Mouse (Mus musculus): ENCODE results near the gene Bcorl1. TPM values are rescaled to one million over a fixed set of nuclear protein-coding genes. Genes with fewer than 3 reads are reported as not detected.

The Bcorl1 gene
- 4.4 and 6.8 TPM in 2 replicates for polyA plus RNA-seq (2012; rRNA removed)

GRCm38 (mm10) chrX:48341141-48341540 is at the start of gene Bcorl1:
TSS of gene Bcorl1 (plus strand) at chrX:48341358.
- no peaks in the 10 kb centered on the region for H3K27me3 ChIP-seq (ENCODE audit: control insufficient read depth, insufficient read depth, low read length)
- 0 out of 2 replicates have a peak, but pooled peaks cover 5% of the 10 kb centered on the region for H3K4me1 ChIP-seq (ENCODE audit: control insufficient read depth, insufficient read depth, insufficient read length, low read length)
- peak within 1 kb of the TSS; percentile 77 for H3K4me3 ChIP-seq (ENCODE audit: low read depth, low read length)
- H3K36me3 ChIP-seq (ENCODE audit: control insufficient read depth, insufficient read depth, low read length) = no peaks in the 10 kb centered on the region
- TF ChIP-seq POLR2A (IDR thresholded peaks at IDR 0.05; ENCODE audit: low read depth, low read length) (no peak), CTCF (IDR thresholded peaks at IDR 0.05; ENCODE audit: extremely low read depth, insufficient read length, insufficient replicate concordance, low read depth, low read length) (no peak)
- peak within 1 kb of the TSS; percentile 15; the same call in 1 of the 2 replicates for H3K27ac ChIP-seq (ENCODE audit: insufficient read depth, low read depth, low read length)
- WGBS = 13% methylated on average over 17 of the region's 33 CpGs

- TF ChIP-seq POLR2A (IDR thresholded peaks at IDR 0.05; ENCODE audit: low read depth, low read length) (no peak), CTCF (IDR thresholded peaks at IDR 0.05; ENCODE audit: extremely low read depth, insufficient read length, insufficient replicate concordance, low read depth, low read length) (no peak)
- Histone ChIP-seq H3K27ac (ENCODE audit: insufficient read depth, low read depth, low read length) (no peak overlapping the region), H3K27me3 (ENCODE audit: control insufficient read depth, insufficient read depth, low read length) (no peaks in the 10 kb centered on the region), H3K4me3 (ENCODE audit: low read depth, low read length) (no peak overlapping the region), H3K4me1 (ENCODE audit: control insufficient read depth, insufficient read depth, insufficient read length, low read length) (peaks cover 3% of the 10 kb centered on the region; the same call in 1 of the 2 replicates), H3K36me3 (ENCODE audit: control insufficient read depth, insufficient read depth, low read length) (no peaks in the 10 kb centered on the region)
- WGBS = 24% methylated on average over 3 of the region's 3 CpGs
Observed at GRCm38 (mm10) chrX:48291413-48291812, 49.7 kb upstream of the Bcorl1 start.

- Histone ChIP-seq H3K27me3 (ENCODE audit: control insufficient read depth, insufficient read depth, low read length) (no peaks in the 10 kb centered on the region), H3K4me3 (ENCODE audit: low read depth, low read length) (no peak overlapping the region), H3K36me3 (ENCODE audit: control insufficient read depth, insufficient read depth, low read length) (no peaks in the 10 kb centered on the region), H3K4me1 (ENCODE audit: control insufficient read depth, insufficient read depth, insufficient read length, low read length) (no peaks in the 10 kb centered on the region), H3K27ac (ENCODE audit: insufficient read depth, low read depth, low read length) (no peak overlapping the region)
- WGBS = 82% methylated on average over 4 of the region's 4 CpGs
- TF ChIP-seq POLR2A (IDR thresholded peaks at IDR 0.05; ENCODE audit: low read depth, low read length) (no peak), CTCF (IDR thresholded peaks at IDR 0.05; ENCODE audit: extremely low read depth, insufficient read length, insufficient replicate concordance, low read depth, low read length) (no peak)
Observed at GRCm38 (mm10) chrX:48305356-48305755, 35.8 kb upstream of the Bcorl1 start.

GRCm38 (mm10) chrX:48310706-48311517 is 30.2 kb upstream of the Bcorl1 start:
- no peak for TF ChIP-seq POLR2A (IDR thresholded peaks at IDR 0.05; ENCODE audit: low read depth, low read length)
- TF ChIP-seq CTCF (IDR thresholded peaks at IDR 0.05; ENCODE audit: extremely low read depth, insufficient read length, insufficient replicate concordance, low read depth, low read length) = no peak
- H3K4me3 ChIP-seq (ENCODE audit: low read depth, low read length) = no peak overlapping the region
- WGBS = 55% methylated on average over 25 of the region's 26 CpGs
- H3K4me1 ChIP-seq (ENCODE audit: control insufficient read depth, insufficient read depth, insufficient read length, low read length) = no peaks in the 10 kb centered on the region
- H3K36me3 ChIP-seq (ENCODE audit: control insufficient read depth, insufficient read depth, low read length) = no peaks in the 10 kb centered on the region
- H3K27ac ChIP-seq (ENCODE audit: insufficient read depth, low read depth, low read length) = no peak overlapping the region
- H3K27me3 ChIP-seq (ENCODE audit: control insufficient read depth, insufficient read depth, low read length) = no peaks in the 10 kb centered on the region

GRCm38 (mm10) chrX:48311727-48312126 is 29.4 kb upstream of the Bcorl1 start:
- Histone ChIP-seq H3K27me3 (ENCODE audit: control insufficient read depth, insufficient read depth, low read length) (no peaks in the 10 kb centered on the region), H3K36me3 (ENCODE audit: control insufficient read depth, insufficient read depth, low read length) (no peaks in the 10 kb centered on the region), H3K4me3 (ENCODE audit: low read depth, low read length) (no peak overlapping the region), H3K4me1 (ENCODE audit: control insufficient read depth, insufficient read depth, insufficient read length, low read length) (no peaks in the 10 kb centered on the region), H3K27ac (ENCODE audit: insufficient read depth, low read depth, low read length) (no peak overlapping the region)
- TF ChIP-seq CTCF (IDR thresholded peaks at IDR 0.05; ENCODE audit: extremely low read depth, insufficient read length, insufficient replicate concordance, low read depth, low read length) = no peak
- TF ChIP-seq POLR2A (IDR thresholded peaks at IDR 0.05; ENCODE audit: low read depth, low read length) = no peak
- 88% methylated on average over 5 of the region's 5 CpGs for WGBS

- peak overlapping the region; percentile 69 for H3K27ac ChIP-seq (ENCODE audit: insufficient read depth, low read depth, low read length)
- no peaks in the 10 kb centered on the region for H3K27me3 ChIP-seq (ENCODE audit: control insufficient read depth, insufficient read depth, low read length)
- H3K36me3 ChIP-seq (ENCODE audit: control insufficient read depth, insufficient read depth, low read length) = no peaks in the 10 kb centered on the region
- peak overlapping the region; percentile 68 for H3K4me3 ChIP-seq (ENCODE audit: low read depth, low read length)
- 11% methylated on average over 33 of the region's 33 CpGs for WGBS
- TF ChIP-seq POLR2A (IDR thresholded peaks at IDR 0.05; ENCODE audit: low read depth, low read length) (no peak; the same call in 1 of the 2 replicates), CTCF (IDR thresholded peaks at IDR 0.05; ENCODE audit: extremely low read depth, insufficient read length, insufficient replicate concordance, low read depth, low read length) (no peak)
- peaks cover 8% of the 10 kb centered on the region; the same call in 1 of the 2 replicates for H3K4me1 ChIP-seq (ENCODE audit: control insufficient read depth, insufficient read depth, insufficient read length, low read length)
Observed at GRCm38 (mm10) chrX:48314530-48315079, 26.6 kb upstream of the Bcorl1 start.

- Histone ChIP-seq H3K4me3 (ENCODE audit: low read depth, low read length) (no peak overlapping the region), H3K27ac (ENCODE audit: insufficient read depth, low read depth, low read length) (no peak overlapping the region), H3K27me3 (ENCODE audit: control insufficient read depth, insufficient read depth, low read length) (no peaks in the 10 kb centered on the region), H3K4me1 (ENCODE audit: control insufficient read depth, insufficient read depth, insufficient read length, low read length) (peaks cover 8% of the 10 kb centered on the region; the same call in 1 of the 2 replicates), H3K36me3 (ENCODE audit: control insufficient read depth, insufficient read depth, low read length) (no peaks in the 10 kb centered on the region)
- 40% methylated on average over 3 of the region's 3 CpGs for WGBS
- TF ChIP-seq CTCF (IDR thresholded peaks at IDR 0.05; ENCODE audit: extremely low read depth, insufficient read length, insufficient replicate concordance, low read depth, low read length) (no peak), POLR2A (IDR thresholded peaks at IDR 0.05; ENCODE audit: low read depth, low read length) (no peak)
Observed at GRCm38 (mm10) chrX:48317444-48317843, 23.7 kb upstream of the Bcorl1 start.
